8 mouse cellular contexts compared by ENCODE assay signal in genomic region chr11:80508361-80509175, GRCm38 (mm10). TPM values are rescaled to one million over a fixed set of nuclear protein-coding genes. Genes with fewer than 3 reads are reported as not detected.
DNase-seq lines count a peak whose midpoint lies in the region; ATAC-seq and TF ChIP-seq lines count a peak whose summit lies in the region.

No protein-coding gene starts in this region.

- TF ChIP-seq CTCF in bone marrow macrophage, adult 2 months (IDR thresholded peaks at IDR 0.05; ENCODE audit: low read depth, low read length): no peak
- TF ChIP-seq CTCF in spleen, adult 2 months (IDR thresholded peaks at IDR 0.05; ENCODE audit: extremely low read depth, insufficient read depth, insufficient read length, insufficient replicate concordance): no peak

- TF ChIP-seq POLR2A in bone marrow macrophage, adult 2 months (IDR thresholded peaks at IDR 0.05; ENCODE audit: borderline replicate concordance, low read depth, low read length): no peak
- peak; percentile 70; the same call in 1 of the 2 replicates for TF ChIP-seq POLR2A in spleen, adult 2 months (IDR thresholded peaks at IDR 0.05; ENCODE audit: low read depth, low read length)

- peaks cover 9% of the 10 kb centered on the region for H3K4me1 ChIP-seq in embryonic facial prominence, embryonic 11.5 days (ENCODE audit: control insufficient read depth, insufficient read depth, low read length)
- H3K4me1 ChIP-seq in embryonic facial prominence, embryonic 10.5 days: peaks cover 44% of the 10 kb centered on the region
- H3K4me1 ChIP-seq in bone marrow macrophage, adult 2 months (ENCODE audit: control insufficient read depth, insufficient read depth, low read length): peaks cover 15% of the 10 kb centered on the region
- peaks cover 32% of the 10 kb centered on the region for H3K4me1 ChIP-seq in heart, embryonic 13.5 days
- H3K4me1 ChIP-seq in spleen, adult 2 months (ENCODE audit: control insufficient read depth, insufficient read depth, insufficient read length): peaks cover 59% of the 10 kb centered on the region

- H3K27ac ChIP-seq in embryonic facial prominence, embryonic 11.5 days (replicated peaks; ENCODE audit: low read depth, low read length): no peak overlapping the region
- no peak overlapping the region; the same call in 1 of the 2 replicates for H3K27ac ChIP-seq in embryonic facial prominence, embryonic 10.5 days (replicated peaks)
- peak overlapping the region; percentile 61 for H3K27ac ChIP-seq in bone marrow macrophage, adult 2 months (ENCODE audit: insufficient read depth, low read depth, low read length)
- H3K27ac ChIP-seq in heart, embryonic 13.5 days (replicated peaks): peak overlapping the region; percentile 71
- peak overlapping the region; percentile 99 for H3K27ac ChIP-seq in spleen, adult 2 months (ENCODE audit: insufficient read depth, low read length)

- no peak overlapping the region for H3K4me3 ChIP-seq in embryonic facial prominence, embryonic 11.5 days (ENCODE audit: low read depth, low read length)
- no peak overlapping the region for H3K4me3 ChIP-seq in embryonic facial prominence, embryonic 10.5 days
- H3K4me3 ChIP-seq in bone marrow macrophage, adult 2 months (ENCODE audit: insufficient read depth, low read length): peak overlapping the region; percentile 17; the same call in 1 of the 2 replicates
- peak overlapping the region; percentile 25 for H3K4me3 ChIP-seq in heart, embryonic 13.5 days
- peak overlapping the region; percentile 54 for H3K4me3 ChIP-seq in spleen, adult 2 months (ENCODE audit: extremely low read depth, insufficient read depth, insufficient read length)

- 38% methylated on average over 19 of the region's 19 CpGs for WGBS in embryonic facial prominence, embryonic 11.5 days
- 45% methylated on average over 19 of the region's 19 CpGs for WGBS in embryonic facial prominence, embryonic 10.5 days
- WGBS in heart, embryonic 13.5 days: 19% methylated on average over 19 of the region's 19 CpGs
- 6% methylated on average over 19 of the region's 19 CpGs for WGBS in spleen, adult 2 months

- no peak for ATAC-seq in embryonic facial prominence, embryonic 11.5 days (replicated peaks; ENCODE audit: insufficient number of reproducible peaks, low FRiP score, low TSS enrichment, low read depth)
- no peak for ATAC-seq in heart, embryonic 13.5 days (ENCODE audit: extremely low read depth, insufficient number of reproducible peaks, low FRiP score, low TSS enrichment)
- ATAC-seq in megakaryocyte, adult 5-6 weeks (ENCODE audit: poor library complexity, severe bottlenecking): peak; percentile 56
- no peak for ATAC-seq in cerebellum, adult (ENCODE audit: insufficient number of reproducible peaks, low FRiP score, low TSS enrichment)

- H3K9me3 ChIP-seq in embryonic facial prominence, embryonic 11.5 days (replicated peaks; ENCODE audit: control insufficient read depth, low read length): no peaks in the 10 kb centered on the region
- H3K9me3 ChIP-seq in embryonic facial prominence, embryonic 10.5 days: no peaks in the 10 kb centered on the region
- no peaks in the 10 kb centered on the region for H3K9me3 ChIP-seq in heart, embryonic 13.5 days

- H3K9ac ChIP-seq in embryonic facial prominence, embryonic 11.5 days (replicated peaks; ENCODE audit: low read length): no peak overlapping the region
- peak overlapping the region; percentile 60 for H3K9ac ChIP-seq in heart, embryonic 13.5 days

- peak; percentile 19 for DNase-seq in embryonic facial prominence, embryonic 11.5 days (ENCODE audit: low spot score)
- no peak for DNase-seq in embryonic facial prominence, embryonic 10.5 days (ENCODE audit: low spot score)
- DNase-seq in spleen, adult 2 months (ENCODE audit: low read depth in 1 of 2, low spot score in 2 of 2): peak; percentile 68 to 76
- no peak for DNase-seq in kidney, adult 11 months

- H3K4me2 ChIP-seq in embryonic facial prominence, embryonic 11.5 days (ENCODE audit: low read depth, low read length): no peak overlapping the region
- peak overlapping the region; percentile 59 for H3K4me2 ChIP-seq in heart, embryonic 13.5 days

- H3K27me3 ChIP-seq in embryonic facial prominence, embryonic 11.5 days (ENCODE audit: control insufficient read depth, insufficient read depth, low read length): no peaks in the 10 kb centered on the region
- no peaks in the 10 kb centered on the region for H3K27me3 ChIP-seq in embryonic facial prominence, embryonic 10.5 days (replicated peaks; ENCODE audit: low read depth, poor library complexity, severe bottlenecking)
- H3K27me3 ChIP-seq in heart, embryonic 13.5 days (replicated peaks): no peaks in the 10 kb centered on the region
- H3K27me3 ChIP-seq in spleen, adult 2 months (ENCODE audit: control insufficient read depth, insufficient read depth, low read length): no peaks in the 10 kb centered on the region

- H3K36me3 ChIP-seq in embryonic facial prominence, embryonic 11.5 days (replicated peaks; ENCODE audit: control insufficient read depth, insufficient read depth, low read depth, low read length): no peaks in the 10 kb centered on the region
- no peaks in the 10 kb centered on the region for H3K36me3 ChIP-seq in embryonic facial prominence, embryonic 10.5 days (replicated peaks)
- H3K36me3 ChIP-seq in heart, embryonic 13.5 days: no peaks in the 10 kb centered on the region
- H3K36me3 ChIP-seq in spleen, adult 2 months (ENCODE audit: control insufficient read depth, insufficient read depth, low read length): no peaks in the 10 kb centered on the region

RNA-seq across cellular contexts. Expression of gene Cdk5r1, which starts 31.7 kb away (rescaled TPM):
- 5.4 and 6.6 TPM in 2 replicates for polyA plus RNA-seq in embryonic facial prominence, embryonic 11.5 days (2014; fragmentation: Nextera tagmentation; extraction: Ambion mirVana)
- polyA plus RNA-seq in embryonic facial prominence, embryonic 10.5 days (2016; fragmentation: Nextera tagmentation; extraction: Ambion mirVana): 4.1 and 4.8 TPM in 2 replicates
- polyA plus RNA-seq in bone marrow macrophage, adult 2 months (2012; ENCODE audit: insufficient read depth, insufficient read length, missing spikeins): 1.1 and 1.2 TPM in 2 replicates
- polyA plus RNA-seq in heart, embryonic 13.5 days (2015; fragmentation: Nextera tagmentation; extraction: Ambion mirVana): 0.36 and 0.59 TPM in 2 replicates
- 2.0 and 3.2 TPM in 2 replicates for total RNA-seq in megakaryocyte, adult 5-6 weeks (2015)
- 3.3 and 4.5 TPM in 2 replicates for total RNA-seq in megakaryocyte, adult 5-6 weeks (2017)
- polyA plus RNA-seq in spleen, adult 2 months (2012; rRNA removed): 4.7 and 9.2 TPM in 2 replicates

Comparison
In these comparisons a context has a peak if more than half of its experiments do, and no peak if none do; other contexts are left out.
1. DNase-seq: peak in embryonic facial prominence, embryonic 11.5 days (single experiment) and spleen, adult 2 months (2 of 2); none in embryonic facial prominence, embryonic 10.5 days (single experiment) and kidney, adult 11 months (single experiment).
2. H3K27ac ChIP-seq: peak in bone marrow macrophage, adult 2 months (single experiment), heart, embryonic 13.5 days (single experiment) and spleen, adult 2 months (single experiment); none in embryonic facial prominence, embryonic 11.5 days (single experiment) and embryonic facial prominence, embryonic 10.5 days (single experiment).
3. H3K4me3 ChIP-seq: peak in bone marrow macrophage, adult 2 months (single experiment), heart, embryonic 13.5 days (single experiment) and spleen, adult 2 months (single experiment); none in embryonic facial prominence, embryonic 11.5 days (single experiment) and embryonic facial prominence, embryonic 10.5 days (single experiment).